Mouse (Mus musculus): ENCODE results near the gene Bub3. TPM values are rescaled to one million over a fixed set of nuclear protein-coding genes. Genes with fewer than 3 reads are reported as not detected.

The Bub3 gene
- total and polyA plus RNA-seq, 3 experiments = 168 to 321 (median 212) TPM

- no peaks in the 10 kb centered on the region for H3K27me3 ChIP-seq (ENCODE audit: control insufficient read depth in 1 of 2, insufficient read depth in 2 of 2, low read length in 2 of 2)
- TF ChIP-seq ETS1 (IDR thresholded peaks at IDR 0.05; ENCODE audit: low read depth, low read length) (no peak), TAL1 (IDR thresholded peaks at IDR 0.05; ENCODE audit: low read length) (no peak), USF2 (IDR thresholded peaks at IDR 0.05; ENCODE audit: borderline replicate concordance in 1 of 2, insufficient read depth in 1 of 2, low read depth in 1 of 2, low read length in 2 of 2) (no peak), HCFC1 (IDR thresholded peaks at IDR 0.05; ENCODE audit: low read depth, low read length) (no peak), TBP (IDR thresholded peaks at IDR 0.05; ENCODE audit: low read depth, low read length) (no peak), USF1 (IDR thresholded peaks at IDR 0.05; ENCODE audit: low read depth, low read length) (no peak), POLR2A (IDR thresholded peaks at IDR 0.05; ENCODE audit: control insufficient read depth in 1 of 2, insufficient read depth in 1 of 2, low read depth in 1 of 2, low read length in 2 of 2, poor library complexity in 1 of 2) (no peak), E2F4 (IDR thresholded peaks at IDR 0.05; ENCODE audit: borderline replicate concordance, low read depth, low read length) (no peak), MYB (IDR thresholded peaks at IDR 0.05; ENCODE audit: low read depth, low read length) (no peak), SIN3A (IDR thresholded peaks at IDR 0.05; ENCODE audit: low read length) (no peak), ZMIZ1 (IDR thresholded peaks at IDR 0.05; ENCODE audit: low read depth, low read length) (no peak), RCOR1 (IDR thresholded peaks at IDR 0.05; ENCODE audit: low read depth, low read length) (no peak), UBTF (IDR thresholded peaks at IDR 0.05; ENCODE audit: borderline replicate concordance, insufficient read depth, low read depth, low read length) (no peak), CHD2 (IDR thresholded peaks at IDR 0.05; ENCODE audit: low read length) (no peak), MXI1 (IDR thresholded peaks at IDR 0.05; ENCODE audit: low read depth, low read length) (no peak), ZC3H11A (IDR thresholded peaks at IDR 0.05; ENCODE audit: low read depth, low read length) (no peak), GABPA (IDR thresholded peaks at IDR 0.05; ENCODE audit: low read depth, low read length) (no peak), GATA1 (IDR thresholded peaks at IDR 0.05; ENCODE audit: low read depth, low read length) (no peak)
- H3K27ac ChIP-seq (ENCODE audit: control insufficient read depth, low read depth, low read length) = no peak overlapping the region
- H3K36me3 ChIP-seq (ENCODE audit: control insufficient read depth in 1 of 2, insufficient read depth in 2 of 2, low read length in 2 of 2) = no peaks in the 10 kb centered on the region
- H3K4me1 ChIP-seq (ENCODE audit: control insufficient read depth in 1 of 2, insufficient read depth in 2 of 2, low read length in 2 of 2) = peaks cover 0 to 3% of the 10 kb centered on the region in 2 experiments; a peak in 1 of 4 replicates
- H3K79me2 ChIP-seq (ENCODE audit: control insufficient read depth, insufficient read depth, low read length, poor library complexity) = peaks cover 5% of the 10 kb centered on the region; the same call in 1 of the 2 replicates
- H3K9ac ChIP-seq (ENCODE audit: control insufficient read depth, low read depth, low read length, poor library complexity, severe bottlenecking) = no peak overlapping the region
- no peaks in the 10 kb centered on the region for H3K9me3 ChIP-seq (replicated peaks; ENCODE audit: insufficient read depth, low read length)
- H3K4me3 ChIP-seq (ENCODE audit: control insufficient read depth in 1 of 2, insufficient read depth in 1 of 2, low read depth in 2 of 2, low read length in 2 of 2) = no peak overlapping the region
- no peak for DNase-seq (ENCODE audit: low read depth, low spot score)
Observed at GRCm38 (mm10) chr7:131551471-131551870, 8.6 kb upstream of the Bub3 start.

- Histone ChIP-seq H3K27me3 (ENCODE audit: control insufficient read depth in 1 of 2, insufficient read depth in 2 of 2, low read length in 2 of 2) (no peaks in the 10 kb centered on the region), H3K9me3 (replicated peaks; ENCODE audit: insufficient read depth, low read length) (no peaks in the 10 kb centered on the region), H3K9ac (ENCODE audit: control insufficient read depth, low read depth, low read length, poor library complexity, severe bottlenecking) (no peak overlapping the region), H3K4me3 (ENCODE audit: control insufficient read depth in 1 of 2, insufficient read depth in 1 of 2, low read depth in 2 of 2, low read length in 2 of 2) (no peak overlapping the region), H3K79me2 (ENCODE audit: control insufficient read depth, insufficient read depth, low read length, poor library complexity) (peaks cover 5% of the 10 kb centered on the region; the same call in 1 of the 2 replicates), H3K36me3 (ENCODE audit: control insufficient read depth in 1 of 2, insufficient read depth in 2 of 2, low read length in 2 of 2) (no peaks in the 10 kb centered on the region), H3K27ac (ENCODE audit: control insufficient read depth, low read depth, low read length) (no peak overlapping the region), H3K4me1 (ENCODE audit: control insufficient read depth in 1 of 2, insufficient read depth in 2 of 2, low read length in 2 of 2) (peaks cover 0 to 3% of the 10 kb centered on the region in 2 experiments; a peak in 1 of 4 replicates)
- TF ChIP-seq GABPA (IDR thresholded peaks at IDR 0.05; ENCODE audit: low read depth, low read length) (no peak), BHLHE40 (IDR thresholded peaks at IDR 0.05; ENCODE audit: borderline replicate concordance, low read depth, low read length) (no peak), ZKSCAN1 (IDR thresholded peaks at IDR 0.05; ENCODE audit: low read depth, low read length) (no peak), MEF2A (IDR thresholded peaks at IDR 0.05; ENCODE audit: extremely low read depth, insufficient replicate concordance, low read depth, low read length, poor library complexity, severe bottlenecking) (no peak), RAD21 (IDR thresholded peaks at IDR 0.05; ENCODE audit: low read depth, low read length) (no peak), EP300 (IDR thresholded peaks at IDR 0.05; ENCODE audit: low read depth in 1 of 2, low read length in 2 of 2) (no peak), MYB (IDR thresholded peaks at IDR 0.05; ENCODE audit: low read depth, low read length) (no peak), RCOR1 (IDR thresholded peaks at IDR 0.05; ENCODE audit: low read depth, low read length) (no peak), CTCF (IDR thresholded peaks at IDR 0.05 in 2 of 3, conservative IDR thresholded peaks at IDR 0.05 in 1 of 3; ENCODE audit: control insufficient read depth in 1 of 3, insufficient read depth in 1 of 3, low read depth in 2 of 3, low read length in 3 of 3, poor library complexity in 1 of 3, severe bottlenecking in 1 of 3) (no peak), USF2 (IDR thresholded peaks at IDR 0.05; ENCODE audit: borderline replicate concordance in 1 of 2, insufficient read depth in 1 of 2, low read depth in 1 of 2, low read length in 2 of 2) (no peak), E2F4 (IDR thresholded peaks at IDR 0.05; ENCODE audit: borderline replicate concordance, low read depth, low read length) (no peak), MAFK (IDR thresholded peaks at IDR 0.05; ENCODE audit: borderline replicate concordance, low read depth, low read length) (no peak), SMC3 (IDR thresholded peaks at IDR 0.05; ENCODE audit: low read depth, low read length) (no peak), GATA1 (IDR thresholded peaks at IDR 0.05; ENCODE audit: low read depth, low read length) (no peak), MAX (IDR thresholded peaks at IDR 0.05; ENCODE audit: low read length) (no peak), JUND (IDR thresholded peaks at IDR 0.05; ENCODE audit: low read depth, low read length) (no peak), MAZ (IDR thresholded peaks at IDR 0.05; ENCODE audit: low read depth, low read length) (no peak)
- no peak for DNase-seq (ENCODE audit: low read depth, low spot score)
Observed at GRCm38 (mm10) chr7:131551931-131552741, 7.9 kb upstream of the Bub3 start.
